ENCODE assay signal across 9 mouse cellular contexts in genomic region chr17:28012851-28013250, GRCm38 (mm10).
DNase-seq lines count a peak whose midpoint lies in the region; ATAC-seq lines count a peak whose summit lies in the region.
"Had no signal": no experiment of that assay in that cellular context is flagged by ENCODE, and none has a peak within 500 bp of the region (broad histone marks: within the 10 kb centered on the region; RNA-seq: fewer than 3 reads in every experiment).

No protein-coding gene starts in this region.

- peak overlapping the region; percentile 83 for H3K27ac ChIP-seq in heart, embryonic 16.5 days (ENCODE audit: low read length)
- peak overlapping the region; percentile 91 for H3K27ac ChIP-seq in brown adipose tissue, adult 24 weeks (replicated peaks; ENCODE audit: low read depth, low read length)
- H3K27ac ChIP-seq in hindbrain, embryonic 14.5 days: peak overlapping the region; percentile 69
- peak overlapping the region; percentile 68 for H3K27ac ChIP-seq in midbrain, embryonic 12.5 days (replicated peaks)

- no peaks in the 10 kb centered on the region for H3K27me3 ChIP-seq in heart, embryonic 16.5 days (ENCODE audit: control insufficient read depth, insufficient read depth, low read length)
- H3K27me3 ChIP-seq in hindbrain, embryonic 14.5 days (ENCODE audit: control insufficient read depth, insufficient read depth, low read length): no peaks in the 10 kb centered on the region
- 0 out of 2 replicates have a peak, but pooled peaks cover 2% of the 10 kb centered on the region for H3K27me3 ChIP-seq in midbrain, embryonic 12.5 days

- no peaks in the 10 kb centered on the region for H3K9me3 ChIP-seq in heart, embryonic 16.5 days (replicated peaks; ENCODE audit: control insufficient read depth, low read length)
- no peaks in the 10 kb centered on the region for H3K9me3 ChIP-seq in hindbrain, embryonic 14.5 days (ENCODE audit: control insufficient read depth, low read length)
- H3K9me3 ChIP-seq in midbrain, embryonic 12.5 days: no peaks in the 10 kb centered on the region

- intact Hi-C loops in heart, postnatal 14 days (cut with DNase I): no loop called here
- intact Hi-C loops in left cerebral cortex, postnatal 25 days (cut with DNase I): no loop called here

- H3K4me1 ChIP-seq in heart, embryonic 16.5 days (ENCODE audit: control insufficient read depth, insufficient read depth, low read length): peaks cover 72% of the 10 kb centered on the region
- peaks cover 56% of the 10 kb centered on the region for H3K4me1 ChIP-seq in brown adipose tissue, adult 24 weeks (ENCODE audit: control insufficient read depth, insufficient read depth, insufficient read length, low read length)
- H3K4me1 ChIP-seq in hindbrain, embryonic 14.5 days (replicated peaks; ENCODE audit: control insufficient read depth, insufficient read depth, low read length): peaks cover 35% of the 10 kb centered on the region
- peaks cover 38% of the 10 kb centered on the region for H3K4me1 ChIP-seq in midbrain, embryonic 12.5 days

- H3K4me2 ChIP-seq in heart, embryonic 16.5 days (ENCODE audit: low read depth, low read length): peak overlapping the region; percentile 56
- H3K4me2 ChIP-seq in hindbrain, embryonic 14.5 days (replicated peaks): peak overlapping the region; percentile 26
- peak overlapping the region; percentile 28 for H3K4me2 ChIP-seq in midbrain, embryonic 12.5 days (replicated peaks)

- H3K36me3 ChIP-seq in heart, embryonic 16.5 days (ENCODE audit: control insufficient read depth, insufficient read depth): 0 out of 2 replicates have a peak, but pooled peaks cover 4% of the 10 kb centered on the region
- H3K36me3 ChIP-seq in hindbrain, embryonic 14.5 days (replicated peaks; ENCODE audit: control insufficient read depth, insufficient read depth): peaks cover 18% of the 10 kb centered on the region; the same call in 1 of the 2 replicates
- H3K36me3 ChIP-seq in midbrain, embryonic 12.5 days: peaks cover 17% of the 10 kb centered on the region

- ATAC-seq in heart, embryonic 16.5 days (replicated peaks; ENCODE audit: extremely low read depth, insufficient read depth, low FRiP score): no peak
- no peak for ATAC-seq in hindbrain, embryonic 14.5 days (ENCODE audit: low FRiP score)
- ATAC-seq in midbrain, embryonic 12.5 days (ENCODE audit: low FRiP score, low read depth): no peak
- ATAC-seq in cerebellum, adult (ENCODE audit: insufficient number of reproducible peaks, low FRiP score, low TSS enrichment): no peak

- H3K4me3 ChIP-seq in heart, embryonic 16.5 days (ENCODE audit: low read length): peak overlapping the region; percentile 22
- H3K4me3 ChIP-seq in brown adipose tissue, adult 24 weeks (ENCODE audit: insufficient read depth, low read depth, low read length): no peak overlapping the region
- H3K4me3 ChIP-seq in hindbrain, embryonic 14.5 days (replicated peaks; ENCODE audit: low read length): no peak overlapping the region
- H3K4me3 ChIP-seq in midbrain, embryonic 12.5 days: no peak overlapping the region

- peak overlapping the region; percentile 55 for H3K9ac ChIP-seq in heart, embryonic 16.5 days (ENCODE audit: low read length)
- H3K9ac ChIP-seq in hindbrain, embryonic 14.5 days: peak overlapping the region; percentile 31
- peak overlapping the region; percentile 32; the same call in 1 of the 2 replicates for H3K9ac ChIP-seq in midbrain, embryonic 12.5 days (replicated peaks)

- 49% methylated on average over 6 of the region's 6 CpGs for whole genome bisulfite sequencing in heart, embryonic 16.5 days
- WGBS in hindbrain, embryonic 14.5 days: 64% methylated on average over 6 of the region's 6 CpGs
- 68% methylated on average over 6 of the region's 6 CpGs for WGBS in midbrain, embryonic 12.5 days

- DNase-seq in heart, postnatal 14 days: no peak
- no peak for DNase-seq in hindbrain, embryonic 14.5 days (ENCODE audit: low spot score)
- DNase-seq in cerebellum, adult 11-12 months: no peak
- no peak for DNase-seq in left cerebral cortex, postnatal 25 days (ENCODE audit: low spot score in 2 of 2)
- DNase-seq: cerebellum, adult 9-11 months had no signal
